Mouse (Mus musculus): ENCODE data around the gene Dmc1. TPM values are rescaled to one million over a fixed set of nuclear protein-coding genes. Genes with fewer than 3 reads are reported as not detected.

Dmc1 gene
- polyA plus RNA-seq, 1 experiment from 2014 or later = 2.5 TPM

- H3K36me3 ChIP-seq = peaks cover 95% of the 10 kb centered on the region
- 37% methylated on average over 5 of the region's 5 CpGs for WGBS
- H3K4me3 ChIP-seq (replicated peaks) = no peak overlapping the region
- H3K27me3 ChIP-seq = no peaks in the 10 kb centered on the region
- H3K4me2 ChIP-seq (replicated peaks) = no peak overlapping the region
- no peak; the same call in 1 of the 2 replicates for ATAC-seq (ENCODE audit: insufficient number of reproducible peaks, low FRiP score, low TSS enrichment, low read depth)
- H3K9ac ChIP-seq = no peak overlapping the region
- H3K4me1 ChIP-seq = peaks cover 12% of the 10 kb centered on the region; the same call in 1 of the 2 replicates
- no peaks in the 10 kb centered on the region for H3K9me3 ChIP-seq (replicated peaks)
- H3K27ac ChIP-seq (replicated peaks) = no peak overlapping the region
Observed at GRCm38 (mm10) chr15:79527991-79528639, 76.8 kb downstream of the Dmc1 start.

- Histone ChIP-seq H3K4me1 (peaks cover 12% of the 10 kb centered on the region; the same call in 1 of the 2 replicates), H3K27ac (replicated peaks) (peak overlapping the region; percentile 2; the same call in 1 of the 2 replicates), H3K36me3 (peaks cover 97% of the 10 kb centered on the region), H3K27me3 (no peaks in the 10 kb centered on the region), H3K9me3 (replicated peaks) (no peaks in the 10 kb centered on the region), H3K4me2 (replicated peaks) (no peak overlapping the region), H3K9ac (no peak overlapping the region), H3K4me3 (replicated peaks) (no peak overlapping the region)
- no peak for ATAC-seq (ENCODE audit: insufficient number of reproducible peaks, low FRiP score, low TSS enrichment, low read depth)
- 73% methylated on average over 4 of the region's 4 CpGs for WGBS
Observed at GRCm38 (mm10) chr15:79527192-79527591, 77.7 kb downstream of the Dmc1 start.

- ATAC-seq (ENCODE audit: insufficient number of reproducible peaks, low FRiP score, low TSS enrichment, low read depth) = no peak
- Histone ChIP-seq H3K4me2 (replicated peaks) (no peak overlapping the region), H3K9me3 (replicated peaks) (no peaks in the 10 kb centered on the region), H3K27ac (replicated peaks) (peak overlapping the region; percentile 48; the same call in 1 of the 2 replicates), H3K27me3 (no peaks in the 10 kb centered on the region), H3K4me3 (replicated peaks) (no peak overlapping the region), H3K9ac (no peak overlapping the region), H3K4me1 (peaks cover 12% of the 10 kb centered on the region; the same call in 1 of the 2 replicates), H3K36me3 (peaks cover 88% of the 10 kb centered on the region)
- 46% methylated on average over 9 of the region's 9 CpGs for WGBS
Observed at GRCm38 (mm10) chr15:79525979-79526768, 78.7 kb downstream of the Dmc1 start.

- no peak overlapping the region for H3K27ac ChIP-seq (replicated peaks)
Observed at GRCm38 (mm10) chr15:79525564-79525963, 79.3 kb downstream of the Dmc1 start.

GRCm38 (mm10) chr15:79519400-79520220 lies 85.3 kb downstream of the Dmc1 start:
- Histone ChIP-seq H3K4me3 (replicated peaks) (no peak overlapping the region), H3K27me3 (peaks cover 7% of the 10 kb centered on the region), H3K4me1 (peaks cover 39% of the 10 kb centered on the region), H3K4me2 (replicated peaks) (no peak overlapping the region), H3K9me3 (replicated peaks) (no peaks in the 10 kb centered on the region), H3K36me3 (peaks cover 24% of the 10 kb centered on the region), H3K9ac (no peak overlapping the region), H3K27ac (replicated peaks) (no peak overlapping the region)
- WGBS = 53% methylated on average over 16 of the region's 16 CpGs
- no peak for ATAC-seq (ENCODE audit: insufficient number of reproducible peaks, low FRiP score, low TSS enrichment, low read depth)

More at GRCm38 (mm10) chr15:79525564-79525963, 79.3 kb downstream of the Dmc1 start:
- Histone ChIP-seq H3K36me3 (peaks cover 81% of the 10 kb centered on the region), H3K9ac (no peak overlapping the region), H3K4me2 (replicated peaks) (no peak overlapping the region), H3K4me1 (peaks cover 12% of the 10 kb centered on the region; the same call in 1 of the 2 replicates), H3K27me3 (no peaks in the 10 kb centered on the region), H3K9me3 (replicated peaks) (no peaks in the 10 kb centered on the region), H3K4me3 (replicated peaks) (no peak overlapping the region)
- WGBS = 85% methylated on average over 5 of the region's 5 CpGs
- no peak for ATAC-seq (ENCODE audit: insufficient number of reproducible peaks, low FRiP score, low TSS enrichment, low read depth)

GRCm38 (mm10) chr15:79518571-79518970 lies 86.3 kb downstream of the Dmc1 start:
- peaks cover 18% of the 10 kb centered on the region for H3K27me3 ChIP-seq
- peaks cover 47% of the 10 kb centered on the region for H3K4me1 ChIP-seq
- H3K27ac ChIP-seq (replicated peaks) = no peak overlapping the region
- peak overlapping the region; percentile 66 for H3K4me2 ChIP-seq (replicated peaks)
- H3K9me3 ChIP-seq (replicated peaks) = no peaks in the 10 kb centered on the region
- peak overlapping the region; percentile 62 for H3K4me3 ChIP-seq (replicated peaks)
- peak overlapping the region; percentile 1; the same call in 1 of the 2 replicates for H3K9ac ChIP-seq
- 79% methylated on average over 3 of the region's 3 CpGs for WGBS
- ATAC-seq (ENCODE audit: insufficient number of reproducible peaks, low FRiP score, low TSS enrichment, low read depth) = no peak
- H3K36me3 ChIP-seq = peaks cover 15% of the 10 kb centered on the region

- no peak overlapping the region for H3K9ac ChIP-seq
- 65% methylated on average over 4 of the region's 4 CpGs for WGBS
- H3K4me2 ChIP-seq (replicated peaks) = peak overlapping the region; percentile 66
- no peak for ATAC-seq (ENCODE audit: insufficient number of reproducible peaks, low FRiP score, low TSS enrichment, low read depth)
- H3K4me3 ChIP-seq (replicated peaks) = peak overlapping the region; percentile 62
- peaks cover 6% of the 10 kb centered on the region; the same call in 1 of the 2 replicates for H3K36me3 ChIP-seq
- peaks cover 21% of the 10 kb centered on the region for H3K27me3 ChIP-seq
- H3K27ac ChIP-seq (replicated peaks) = no peak overlapping the region
- peaks cover 47% of the 10 kb centered on the region for H3K4me1 ChIP-seq
- no peaks in the 10 kb centered on the region for H3K9me3 ChIP-seq (replicated peaks)
Observed at GRCm38 (mm10) chr15:79517710-79518109, 87.2 kb downstream of the Dmc1 start.

GRCm38 (mm10) chr15:79516171-79517096 lies 88.5 kb downstream of the Dmc1 start, which contains the start of gene Kdelr3:
Gene Kdelr3 (plus strand): TSS chr15:79516411.
- peaks cover 25% of the 10 kb centered on the region for H3K27me3 ChIP-seq
- WGBS = under 1% methylated on average over 71 of the region's 71 CpGs
- peak within 1 kb of the TSS; percentile 58 for H3K9ac ChIP-seq
- peak within 1 kb of the TSS; percentile 62 for H3K4me3 ChIP-seq (replicated peaks)
- ATAC-seq (ENCODE audit: insufficient number of reproducible peaks, low FRiP score, low TSS enrichment, low read depth) = peak; percentile 86
- peak within 1 kb of the TSS; percentile 66 for H3K4me2 ChIP-seq (replicated peaks)
- peaks cover 54% of the 10 kb centered on the region for H3K4me1 ChIP-seq
- H3K36me3 ChIP-seq = no peaks in the 10 kb centered on the region
- no peaks in the 10 kb centered on the region for H3K9me3 ChIP-seq (replicated peaks)
- peak within 1 kb of the TSS; percentile 79 for H3K27ac ChIP-seq (replicated peaks)

- Histone ChIP-seq H3K27me3 (peaks cover 47% of the 10 kb centered on the region), H3K4me3 (replicated peaks) (no peak overlapping the region), H3K9ac (no peak overlapping the region), H3K4me1 (peaks cover 52% of the 10 kb centered on the region), H3K4me2 (replicated peaks) (no peak overlapping the region), H3K9me3 (replicated peaks) (no peaks in the 10 kb centered on the region), H3K36me3 (no peaks in the 10 kb centered on the region), H3K27ac (replicated peaks) (no peak overlapping the region)
- ATAC-seq (ENCODE audit: insufficient number of reproducible peaks, low FRiP score, low TSS enrichment, low read depth) = no peak
- 8% methylated on average over 9 of the region's 9 CpGs for whole genome bisulfite sequencing
Observed at GRCm38 (mm10) chr15:79513940-79514339, 91.0 kb downstream of the Dmc1 start.

All from embryonic facial prominence, embryonic 15.5 days (tissue).